Mouse (Mus musculus): ENCODE data around the gene Padi1.

Padi1 gene

DNA sequence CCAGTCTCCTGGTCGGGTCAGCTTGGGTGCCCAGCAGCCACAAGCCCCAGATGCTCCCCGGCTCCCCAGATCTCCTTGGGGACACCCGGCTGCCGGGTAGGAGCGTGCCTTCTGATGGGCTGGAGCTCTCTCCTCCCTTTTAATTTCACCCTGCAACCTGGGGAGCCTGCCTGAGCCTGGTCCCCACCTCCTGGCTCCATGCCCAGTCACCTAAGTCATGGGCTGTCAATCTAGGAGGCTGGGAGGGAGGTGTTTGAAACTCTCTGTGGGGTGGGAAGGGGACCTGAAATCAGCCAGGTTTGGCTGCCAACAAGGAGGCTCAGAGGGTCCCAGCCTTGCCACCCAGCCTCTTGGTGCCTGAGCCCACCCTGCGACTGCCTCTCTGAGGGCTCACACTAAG lies at the start of gene Padi1:
Gene Padi1 (minus strand): TSS at position 113 of the 400 bp plus-strand sequence.
- peak in 1 of 2 experiments; percentile 10 for DNase-seq

- no peak for DNase-seq
These were observed 46.6 kb upstream of the Padi1 start for GRCm38 (mm10) chr4:140892163-140892530.

DNA sequence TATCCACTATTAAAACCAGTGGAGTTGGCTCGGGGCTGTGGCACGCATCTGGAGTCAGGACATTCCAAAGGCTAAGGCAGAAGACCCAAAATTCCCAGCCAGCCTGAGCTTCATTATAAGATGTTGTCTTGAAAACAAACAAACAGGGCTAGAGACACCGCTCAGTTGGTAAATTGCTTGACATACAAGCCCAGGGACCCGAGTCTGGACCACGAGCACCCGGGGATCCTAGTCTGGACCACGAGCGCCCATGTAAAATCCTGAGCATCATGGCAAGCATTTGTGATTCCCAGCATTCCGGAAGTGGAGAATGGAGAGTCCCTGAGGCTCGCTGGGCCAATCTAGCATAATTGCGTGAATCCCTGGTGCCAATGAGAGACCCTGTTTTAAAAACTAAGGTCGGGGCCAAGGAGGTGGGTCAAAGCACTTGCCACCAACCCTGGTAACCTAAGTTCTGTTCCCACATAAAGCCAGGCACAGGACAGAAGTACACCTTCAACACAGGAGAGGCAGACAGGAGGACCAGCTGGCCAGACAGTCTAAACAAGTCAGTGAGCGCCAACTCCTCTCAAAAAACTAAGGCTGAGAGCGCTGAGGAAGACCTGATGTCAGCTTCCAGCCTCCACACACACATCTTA lies 46.1 kb upstream of the Padi1 start:
- DNase-seq: peak in 1 of 2 experiments; percentile 14

DNA sequence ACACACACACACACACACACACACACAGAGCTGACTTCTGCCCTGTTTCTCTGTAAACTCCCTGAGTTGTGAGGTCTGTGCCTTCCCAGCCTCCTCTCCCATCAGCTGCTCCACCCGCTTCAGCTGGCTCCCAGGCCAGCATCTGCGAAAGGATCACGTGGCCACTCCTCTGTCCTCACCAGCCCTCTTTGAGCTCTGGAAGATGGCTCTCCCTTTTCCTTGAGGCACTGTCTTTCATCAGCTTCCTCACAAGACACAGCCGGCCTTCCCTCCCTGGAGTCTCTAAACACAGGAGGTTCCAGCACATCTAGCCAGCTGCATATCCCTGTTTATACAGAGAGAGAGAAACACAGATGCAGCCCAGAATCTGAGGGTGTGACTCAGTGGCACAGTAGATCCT lies 38.3 kb upstream of the Padi1 start:
- DNase-seq: peak in 1 of 2 experiments; percentile 18

DNA sequence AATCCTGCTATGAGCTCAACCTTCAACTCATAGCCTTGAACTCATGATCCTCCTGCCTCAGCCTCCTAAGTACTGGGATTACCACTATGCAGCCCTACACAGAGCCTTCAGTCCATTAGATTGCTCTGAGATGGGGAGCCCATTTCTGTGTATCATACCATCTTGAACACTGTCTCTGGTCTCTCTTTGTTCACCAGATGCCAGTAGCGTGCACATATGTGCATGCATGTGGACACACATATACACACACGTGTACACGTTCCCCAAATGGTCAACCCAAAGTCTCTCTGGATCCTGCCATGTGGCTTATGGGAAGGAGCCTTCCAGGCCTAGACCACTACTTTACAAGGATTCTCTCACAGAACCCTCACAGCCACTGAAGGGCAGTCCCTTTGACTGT lies 37.4 kb upstream of the Padi1 start:
- DNase-seq: peak in 1 of 2 experiments; percentile 15

DNA sequence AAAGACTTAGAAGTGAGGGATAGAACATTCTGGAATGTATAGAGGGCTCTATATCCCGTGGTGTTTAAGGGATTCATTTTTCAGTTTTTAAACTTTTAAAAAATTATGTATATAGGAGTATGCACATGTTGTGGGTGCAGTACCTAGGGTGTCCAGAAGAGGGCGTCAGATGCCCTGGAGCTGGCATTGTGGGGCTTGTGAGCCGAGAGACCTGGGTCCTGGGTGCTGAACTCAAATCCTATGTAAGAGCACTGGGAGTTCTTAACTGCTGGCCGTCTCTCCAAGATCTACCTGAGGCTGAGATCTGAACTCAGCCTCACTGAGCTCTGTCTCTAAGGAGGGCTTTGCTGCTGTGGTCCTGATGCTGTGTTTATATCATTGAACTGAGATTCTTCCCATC lies 36.8 kb upstream of the Padi1 start:
- DNase-seq: no peak

DNA sequence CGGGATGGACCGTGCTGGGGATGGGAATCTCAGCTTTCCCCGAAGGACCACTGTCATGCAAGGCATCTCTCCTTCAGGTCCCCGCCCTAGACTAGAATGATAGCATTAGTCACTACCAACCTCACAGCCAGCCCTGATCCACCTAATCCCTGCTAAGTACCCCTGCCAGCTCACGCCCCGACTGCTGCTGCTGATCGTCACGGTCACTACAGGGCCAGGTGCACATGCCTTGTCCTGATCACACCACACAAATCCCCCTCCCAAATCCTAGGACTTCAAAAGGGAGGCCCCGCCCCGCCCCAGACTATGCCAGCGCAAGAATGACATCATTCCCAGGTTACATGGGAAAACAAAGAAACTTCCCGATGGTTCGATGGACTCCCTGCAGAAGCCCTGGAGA lies 36.2 kb upstream of the Padi1 start:
- DNase-seq: peak in 1 of 2 experiments; percentile 12

GRCm38 (mm10) chr4:140881026-140881670 lies 35.6 kb upstream of the Padi1 start:
- DNase-seq: peak in 1 of 2 experiments; percentile 16

DNA sequence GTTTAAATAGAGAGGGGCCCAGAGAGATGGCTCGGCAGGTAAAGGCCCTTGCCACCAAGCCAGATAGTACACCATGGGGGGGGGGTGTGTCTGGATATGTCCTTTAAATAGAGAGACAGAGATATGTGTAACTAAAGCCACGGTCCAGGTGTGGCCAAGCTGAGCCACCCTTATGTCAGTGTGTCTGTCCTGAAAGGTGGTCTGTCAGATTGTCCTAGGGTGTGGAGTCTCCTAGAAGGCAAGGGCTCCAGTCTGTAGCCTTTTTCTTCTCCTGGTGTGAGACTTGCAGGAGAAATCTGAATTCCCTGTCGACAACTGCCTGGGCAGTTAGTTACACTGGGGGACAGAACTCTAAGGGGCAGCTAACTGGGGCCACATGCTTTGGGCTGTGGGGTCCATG lies 34.6 kb upstream of the Padi1 start:
- peak in 1 of 2 experiments; percentile 21 for DNase-seq

GRCm38 (mm10) chr4:140879739-140880138 lies 34.2 kb upstream of the Padi1 start:
- DNase-seq: peak; percentile 78 to 88

DNA sequence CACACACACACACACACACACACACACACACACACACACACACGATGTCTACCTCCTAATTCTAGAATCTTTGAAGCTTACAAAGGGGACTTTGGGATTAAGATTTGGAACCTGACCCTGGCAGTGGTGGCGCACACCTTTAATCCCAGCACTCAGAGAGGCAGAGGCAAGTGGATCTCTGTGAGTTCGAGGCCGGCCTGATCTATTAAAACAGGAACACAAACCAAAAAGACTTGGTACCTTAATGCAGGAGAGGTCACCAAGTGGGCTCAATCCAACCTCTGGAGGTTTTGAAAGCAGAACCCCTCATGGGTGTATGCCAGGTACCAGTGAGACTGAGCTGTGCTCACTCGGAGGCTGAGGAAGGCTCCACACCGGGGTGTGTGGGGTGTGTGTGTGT lies 33.5 kb upstream of the Padi1 start:
- DNase-seq: no peak

DNA sequence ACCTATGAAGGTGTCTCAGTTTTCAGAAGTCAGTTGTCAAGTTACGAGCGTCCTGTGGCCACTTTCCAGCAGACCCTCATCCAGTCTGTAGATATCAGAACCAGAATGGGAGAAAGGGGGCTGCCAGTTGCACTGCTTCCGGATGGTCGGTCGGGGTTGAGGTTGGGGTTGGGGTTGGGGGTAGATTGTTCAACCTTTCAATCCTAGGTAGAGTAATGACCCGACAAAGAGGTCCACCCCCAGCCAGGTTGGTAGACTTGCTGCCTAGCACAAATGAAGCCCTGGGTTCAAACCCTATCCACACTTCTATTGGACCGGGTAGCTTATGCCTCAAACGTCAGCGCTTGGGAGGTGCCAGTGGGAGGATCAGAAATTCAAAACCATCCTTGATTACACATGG lies 33.1 kb upstream of the Padi1 start:
- DNase-seq: peak in 1 of 2 experiments; percentile 21

DNA sequence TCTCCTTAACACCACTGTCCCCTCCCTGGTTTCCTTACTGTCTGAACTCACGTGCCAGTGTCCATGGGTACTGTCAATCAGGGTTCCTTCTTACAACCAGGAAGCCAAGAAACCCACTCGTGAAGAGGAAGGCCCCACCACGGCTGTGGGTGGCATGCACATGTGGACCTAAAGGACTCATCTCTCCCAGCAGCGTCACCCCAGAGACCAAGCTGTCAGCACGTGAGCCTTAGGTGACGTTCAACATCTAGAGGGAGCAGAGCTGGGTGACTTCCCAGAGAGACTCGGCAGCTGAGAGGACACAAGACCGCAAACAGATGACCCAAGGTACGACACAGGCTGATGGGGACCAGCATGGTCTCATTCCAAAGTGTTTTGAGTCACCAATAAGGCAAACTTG lies 31.9 kb upstream of the Padi1 start:
- peak in 1 of 2 experiments; percentile 19 for DNase-seq

GRCm38 (mm10) chr4:140876681-140877080 lies 31.1 kb upstream of the Padi1 start:
- peak in 1 of 2 experiments; percentile 20 for DNase-seq

- DNase-seq: peak in 1 of 2 experiments; percentile 16
These were observed 30.6 kb upstream of the Padi1 start for GRCm38 (mm10) chr4:140876161-140876560.

DNA sequence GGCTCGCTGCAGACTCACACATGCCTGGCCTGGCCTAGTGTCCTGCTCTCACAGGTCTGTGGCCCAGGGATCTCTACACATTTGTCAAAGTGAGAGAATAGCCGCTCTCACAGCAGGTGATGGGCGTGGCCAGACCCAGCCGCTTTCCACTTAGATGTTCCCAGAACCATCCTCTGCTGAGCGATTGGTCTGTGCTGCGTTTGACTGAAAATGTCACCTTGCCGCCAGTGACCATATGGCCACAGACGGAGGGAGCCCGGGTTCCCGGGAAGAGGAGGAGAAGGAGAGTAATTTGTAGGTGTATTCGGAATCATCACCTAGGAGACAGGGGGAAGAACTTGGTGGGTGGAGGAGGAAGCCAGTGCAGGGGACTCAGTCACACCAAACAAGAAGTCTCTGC lies 27.4 kb upstream of the Padi1 start:
- no peak for DNase-seq

- no peak for DNase-seq
These were observed 27.1 kb upstream of the Padi1 start for GRCm38 (mm10) chr4:140872686-140872992.

GRCm38 (mm10) chr4:140871851-140872685 lies 26.5 kb upstream of the Padi1 start:
- peak in 1 of 2 experiments; percentile 43 for DNase-seq

- peak in 1 of 2 experiments; percentile 24 for DNase-seq
These were observed 25.8 kb upstream of the Padi1 start for GRCm38 (mm10) chr4:140871376-140871775.

DNA sequence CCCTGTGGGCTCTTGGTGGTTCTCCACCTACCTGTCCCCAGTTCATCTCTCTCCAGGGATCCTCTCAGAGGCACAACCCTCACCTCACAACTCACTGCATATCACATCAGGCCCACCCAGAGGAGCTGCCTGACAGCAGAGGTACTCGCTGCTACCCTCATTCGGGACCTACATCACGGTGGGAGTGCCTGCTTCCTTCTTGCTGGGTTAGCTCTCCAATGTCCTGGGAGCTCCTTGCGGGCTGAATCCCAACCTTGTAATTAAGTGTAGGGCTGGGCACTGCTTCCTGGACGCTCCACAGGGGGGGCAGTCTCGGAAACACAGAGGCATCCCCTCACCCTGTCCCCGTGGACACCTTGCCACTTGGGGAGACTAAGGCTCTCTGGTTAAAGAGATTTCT lies 25.3 kb upstream of the Padi1 start:
- peak in 1 of 2 experiments; percentile 25 for DNase-seq

DNA sequence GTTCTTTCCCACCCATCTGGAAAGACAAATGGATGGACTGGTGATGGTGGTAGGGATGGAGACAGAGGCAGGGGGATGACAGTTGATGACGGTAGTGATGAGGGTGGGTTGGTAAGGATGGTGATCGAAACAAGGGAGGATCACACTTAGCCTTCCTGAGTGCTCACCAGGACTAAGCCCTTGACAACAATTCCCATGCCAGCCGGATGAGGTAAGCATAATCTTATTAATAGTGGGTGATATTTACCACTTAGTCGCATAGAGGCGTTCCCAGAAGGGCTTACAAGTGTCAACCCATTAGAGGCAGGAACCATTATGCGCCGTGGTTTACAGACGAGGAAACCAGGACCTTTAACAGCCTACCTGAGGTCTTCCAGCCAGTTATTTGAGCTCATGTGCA lies 24.4 kb upstream of the Padi1 start:
- DNase-seq: no peak

GRCm38 (mm10) chr4:140868484-140869190 lies 23.1 kb upstream of the Padi1 start:
- no peak for DNase-seq

- no peak for DNase-seq
These were observed 16.6 kb upstream of the Padi1 start for GRCm38 (mm10) chr4:140862036-140862650.

All from kidney, postnatal 25 days (tissue).